Mouse (Mus musculus): Measurements from ENCODE around the gene Ly6g6f.

- TF ChIP-seq POLR2A (IDR thresholded peaks at IDR 0.05; ENCODE audit: control insufficient read depth, extremely low read depth, insufficient read depth, low read length, poor library complexity) (no peak), CTCF (IDR thresholded peaks at IDR 0.05; ENCODE audit: borderline replicate concordance, control insufficient read depth, extremely low read depth, insufficient read depth, low read length, poor library complexity) (no peak)
Observed at GRCm38 (mm10) chr17:35104754-35105153, 19.3 kb upstream of the Ly6g6f start.
